Mouse (Mus musculus): ENCODE results near the gene Tnfsf15. TPM values are rescaled to one million over a fixed set of nuclear protein-coding genes. Genes with fewer than 3 reads are reported as not detected.

Tnfsf15 gene
- total RNA-seq (2014; rRNA removed) (0.26 TPM in 1 of 2 replicates, not detected in the other), polyA plus RNA-seq (2015; fragmentation: Nextera tagmentation; extraction: Ambion mirVana) (0.04 TPM in 1 of 2 replicates, not detected in the other)

GRCm38 (mm10) chr4:63744693-63745171 is at the start of gene Tnfsf15:
Gene Tnfsf15 (minus strand): TSS chr4:63745113.
- H3K4me2 ChIP-seq (ENCODE audit: low read depth, low read length): no peak within 1 kb of the TSS
- no peaks in the 10 kb centered on the region for H3K27me3 ChIP-seq (ENCODE audit: insufficient read depth, low read length)
- no peaks in the 10 kb centered on the region for H3K4me1 ChIP-seq (ENCODE audit: insufficient read depth, low read length)
- no peak within 1 kb of the TSS for H3K9ac ChIP-seq (replicated peaks; ENCODE audit: low read length)
- H3K27ac ChIP-seq: no peak within 1 kb of the TSS
- no peak within 1 kb of the TSS for H3K4me3 ChIP-seq (ENCODE audit: low read length)
- H3K36me3 ChIP-seq (ENCODE audit: insufficient read depth, low read length): no peaks in the 10 kb centered on the region
- DNase-seq (ENCODE audit: low spot score): peak; percentile 68
- no peak for TF ChIP-seq CTCF (IDR thresholded peaks at IDR 0.05; ENCODE audit: low read depth)
- 35% methylated on average over 8 of the region's 8 CpGs for WGBS
- no peaks in the 10 kb centered on the region for H3K9me3 ChIP-seq (ENCODE audit: low read length)
- ATAC-seq: peak; percentile 60

GRCm38 (mm10) chr4:63792328-63792727 is 47.4 kb upstream of the Tnfsf15 start:
- WGBS: 97% methylated on average over 3 of the region's 3 CpGs
- Histone ChIP-seq H3K9ac (replicated peaks; ENCODE audit: low read length) (no peak overlapping the region), H3K27ac (no peak overlapping the region), H3K4me1 (ENCODE audit: insufficient read depth, low read length) (no peaks in the 10 kb centered on the region), H3K4me3 (ENCODE audit: low read length) (no peak overlapping the region), H3K36me3 (ENCODE audit: insufficient read depth, low read length) (no peaks in the 10 kb centered on the region), H3K4me2 (ENCODE audit: low read depth, low read length) (no peak overlapping the region), H3K9me3 (ENCODE audit: low read length) (no peaks in the 10 kb centered on the region), H3K27me3 (ENCODE audit: insufficient read depth, low read length) (no peaks in the 10 kb centered on the region)
- ATAC-seq (no peak), DNase-seq (ENCODE audit: low spot score) (no peak)
- TF ChIP-seq CTCF (IDR thresholded peaks at IDR 0.05; ENCODE audit: low read depth): no peak

GRCm38 (mm10) chr4:63785466-63785865 is 40.6 kb upstream of the Tnfsf15 start:
- ATAC-seq (no peak), DNase-seq (ENCODE audit: low spot score) (no peak)
- WGBS: 76% methylated on average over 2 of the region's 2 CpGs
- Histone ChIP-seq H3K4me2 (ENCODE audit: low read depth, low read length) (no peak overlapping the region), H3K9me3 (ENCODE audit: low read length) (no peaks in the 10 kb centered on the region), H3K4me1 (ENCODE audit: insufficient read depth, low read length) (no peaks in the 10 kb centered on the region), H3K36me3 (ENCODE audit: insufficient read depth, low read length) (no peaks in the 10 kb centered on the region), H3K27me3 (ENCODE audit: insufficient read depth, low read length) (no peaks in the 10 kb centered on the region), H3K9ac (replicated peaks; ENCODE audit: low read length) (no peak overlapping the region), H3K4me3 (ENCODE audit: low read length) (no peak overlapping the region), H3K27ac (no peak overlapping the region)
- no peak for TF ChIP-seq CTCF (IDR thresholded peaks at IDR 0.05; ENCODE audit: low read depth)

GRCm38 (mm10) chr4:63783826-63784225 is 38.9 kb upstream of the Tnfsf15 start:
- no peak for TF ChIP-seq CTCF (IDR thresholded peaks at IDR 0.05; ENCODE audit: low read depth)
- no peak overlapping the region for H3K4me2 ChIP-seq (ENCODE audit: low read depth, low read length)
- H3K27me3 ChIP-seq (ENCODE audit: insufficient read depth, low read length): no peaks in the 10 kb centered on the region
- H3K27ac ChIP-seq: no peak overlapping the region
- DNase-seq (ENCODE audit: low spot score): no peak
- H3K4me3 ChIP-seq (ENCODE audit: low read length): no peak overlapping the region
- 61% methylated on average over 5 of the region's 5 CpGs for WGBS
- no peak for ATAC-seq
- H3K9ac ChIP-seq (replicated peaks; ENCODE audit: low read length): no peak overlapping the region
- no peaks in the 10 kb centered on the region for H3K36me3 ChIP-seq (ENCODE audit: insufficient read depth, low read length)
- H3K4me1 ChIP-seq (ENCODE audit: insufficient read depth, low read length): no peaks in the 10 kb centered on the region
- H3K9me3 ChIP-seq (ENCODE audit: low read length): no peaks in the 10 kb centered on the region

GRCm38 (mm10) chr4:63782970-63783613 is 38.2 kb upstream of the Tnfsf15 start:
- peak; percentile 30 for DNase-seq (ENCODE audit: low spot score)

GRCm38 (mm10) chr4:63777223-63777622 is 32.3 kb upstream of the Tnfsf15 start:
- H3K27ac ChIP-seq: no peak overlapping the region
- no peak for ATAC-seq
- H3K27me3 ChIP-seq (ENCODE audit: insufficient read depth, low read length): no peaks in the 10 kb centered on the region
- H3K36me3 ChIP-seq (ENCODE audit: insufficient read depth, low read length): no peaks in the 10 kb centered on the region
- H3K4me1 ChIP-seq (ENCODE audit: insufficient read depth, low read length): no peaks in the 10 kb centered on the region
- WGBS: 86% methylated on average over 8 of the region's 8 CpGs
- no peak overlapping the region for H3K4me2 ChIP-seq (ENCODE audit: low read depth, low read length)
- no peak overlapping the region for H3K9ac ChIP-seq (replicated peaks; ENCODE audit: low read length)
- H3K9me3 ChIP-seq (ENCODE audit: low read length): no peaks in the 10 kb centered on the region
- no peak for DNase-seq (ENCODE audit: low spot score)
- H3K4me3 ChIP-seq (ENCODE audit: low read length): no peak overlapping the region
- no peak for TF ChIP-seq CTCF (IDR thresholded peaks at IDR 0.05; ENCODE audit: low read depth)

More at GRCm38 (mm10) chr4:63782970-63783613, 38.2 kb upstream of the Tnfsf15 start:
- no peaks in the 10 kb centered on the region for H3K27me3 ChIP-seq (ENCODE audit: insufficient read depth, low read length)
- no peaks in the 10 kb centered on the region for H3K36me3 ChIP-seq (ENCODE audit: insufficient read depth, low read length)
- TF ChIP-seq CTCF (IDR thresholded peaks at IDR 0.05; ENCODE audit: low read depth): peak; percentile 54
- H3K9me3 ChIP-seq (ENCODE audit: low read length): no peaks in the 10 kb centered on the region
- no peak overlapping the region for H3K4me2 ChIP-seq (ENCODE audit: low read depth, low read length)
- H3K27ac ChIP-seq: no peak overlapping the region
- ATAC-seq: peak; percentile 67; the same call in 1 of the 2 replicates
- H3K4me1 ChIP-seq (ENCODE audit: insufficient read depth, low read length): no peaks in the 10 kb centered on the region
- H3K9ac ChIP-seq (replicated peaks; ENCODE audit: low read length): no peak overlapping the region
- no peak overlapping the region for H3K4me3 ChIP-seq (ENCODE audit: low read length)
- 64% methylated on average over 7 of the region's 7 CpGs for WGBS

Data from hindbrain, postnatal 0 days (tissue).